Comparison of ENCODE assay signal across 13 mouse cellular contexts in the genomic region with DNA sequence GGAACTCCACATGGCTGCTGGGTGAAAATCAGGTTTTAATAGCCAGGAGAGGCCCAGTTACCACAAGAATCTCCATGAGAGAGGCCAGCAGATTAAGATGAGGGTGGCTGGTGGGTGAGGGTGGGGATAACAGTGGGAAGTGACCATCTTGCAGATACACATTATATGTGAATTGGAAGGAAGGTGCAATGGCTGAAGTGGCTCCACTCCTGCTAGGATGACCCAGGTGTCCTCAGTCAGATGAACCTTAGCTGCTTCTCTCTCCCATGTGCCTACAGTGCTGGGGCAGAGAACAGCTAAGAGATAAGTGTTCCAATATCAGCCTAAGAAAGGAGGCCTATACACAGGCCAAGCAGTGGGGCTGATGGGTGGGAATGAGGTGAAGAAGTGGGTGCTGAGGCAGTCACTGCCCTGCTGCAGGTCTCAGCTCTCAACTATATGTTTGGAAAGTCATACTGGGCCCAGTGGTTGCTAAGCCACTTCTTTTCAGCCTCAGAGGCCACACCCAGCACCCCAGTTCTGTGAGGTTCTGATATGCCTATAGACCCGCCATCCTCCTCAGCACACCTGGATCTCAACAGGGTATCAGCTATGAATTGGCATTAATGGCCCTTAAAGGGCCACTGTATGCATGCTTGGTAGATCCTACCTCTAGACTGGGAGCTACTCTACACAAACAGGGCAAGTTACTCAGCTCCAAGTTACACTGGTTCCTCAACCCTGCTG. TPM values are rescaled to one million over a fixed set of nuclear protein-coding genes. Genes with fewer than 3 reads are reported as not detected.
DNase-seq lines count a peak whose midpoint lies in the region; ATAC-seq and TF ChIP-seq lines count a peak whose summit lies in the region.
"Had no signal": no experiment of that assay in that cellular context is flagged by ENCODE, and none has a peak within 500 bp of the region (broad histone marks: within the 10 kb centered on the region; RNA-seq: fewer than 3 reads in every experiment).

No protein-coding gene starts in this region.

- intact Hi-C loops in left cerebral cortex, postnatal 10 days (cut with DNase I): no loop called here

- no peaks in the 10 kb centered on the region for H3K9me3 ChIP-seq in stomach, embryonic 14.5 days (ENCODE audit: control insufficient read depth, low read depth, low read length)
- H3K9me3 ChIP-seq in stomach, postnatal 0 days (ENCODE audit: control insufficient read depth, low read length): no peaks in the 10 kb centered on the region
- no peaks in the 10 kb centered on the region for H3K9me3 ChIP-seq in liver, embryonic 16.5 days (replicated peaks; ENCODE audit: control insufficient read depth, low read length)
- H3K9me3 ChIP-seq: limb, embryonic 12.5 days had no signal

- 91% methylated on average over 1 of the region's 1 CpGs for WGBS in cerebellum, adult 2 months
- 100% methylated on average over 1 of the region's 1 CpGs for WGBS in stomach, embryonic 14.5 days
- 79% methylated on average over 1 of the region's 1 CpGs for WGBS in stomach, postnatal 0 days
- WGBS in liver, embryonic 16.5 days (ENCODE audit: insufficient replicate concordance): 17% methylated on average over 1 of the region's 1 CpGs

- H3K4me2 ChIP-seq in stomach, embryonic 14.5 days (replicated peaks; ENCODE audit: low read depth, low read length): no peak overlapping the region
- no peak overlapping the region for H3K4me2 ChIP-seq in stomach, postnatal 0 days (replicated peaks; ENCODE audit: low read depth)
- peak overlapping the region; percentile 78 for H3K4me2 ChIP-seq in liver, embryonic 16.5 days (ENCODE audit: low read depth, low read length)
- H3K4me2 ChIP-seq: limb, embryonic 12.5 days had no signal

- H3K27me3 ChIP-seq in cerebellum, adult 2 months (ENCODE audit: control insufficient read depth, insufficient read depth, low read length): no peaks in the 10 kb centered on the region
- no peaks in the 10 kb centered on the region for H3K27me3 ChIP-seq in stomach, embryonic 14.5 days (ENCODE audit: control insufficient read depth, insufficient read depth, low read length)
- no peaks in the 10 kb centered on the region for H3K27me3 ChIP-seq in stomach, postnatal 0 days (ENCODE audit: control insufficient read depth, insufficient read depth, low read length)
- no peaks in the 10 kb centered on the region for H3K27me3 ChIP-seq in liver, embryonic 16.5 days (ENCODE audit: control insufficient read depth, insufficient read depth, low read depth, low read length)
- H3K27me3 ChIP-seq: limb, embryonic 12.5 days had no signal

- no peak for TF ChIP-seq CTCF in cerebellum, adult 2 months (IDR thresholded peaks at IDR 0.05; ENCODE audit: borderline replicate concordance, insufficient read depth, low read depth, low read length)
- no peak for TF ChIP-seq CTCF in stomach, postnatal 0 days (IDR thresholded peaks at IDR 0.05; ENCODE audit: low read depth)

- no peak for DNase-seq in cerebellum, adult 2 months
- DNase-seq in cerebellum, postnatal 10 days: no peak
- no peak for DNase-seq in stomach, postnatal 0 days (ENCODE audit: low spot score)
- no peak for DNase-seq in left cerebral cortex, postnatal 10 days (ENCODE audit: extremely low spot score in 1 of 2, low spot score in 2 of 2)
- no peak for DNase-seq in frontal cortex, adult 2 months (ENCODE audit: extremely low spot score in 1 of 2, low spot score in 1 of 2)
- DNase-seq in thymus, postnatal 0 days (ENCODE audit: low spot score): no peak
- DNase-seq: adrenal gland, postnatal 14 days; cerebellum, adult 8-10 months; layer of hippocampus, adult 9-11 months had no signal

- H3K4me3 ChIP-seq in cerebellum, adult 2 months (replicated peaks; ENCODE audit: insufficient read depth, low read depth, low read length): no peak overlapping the region
- H3K4me3 ChIP-seq in stomach, embryonic 14.5 days (ENCODE audit: low read depth, low read length): no peak overlapping the region
- H3K4me3 ChIP-seq in stomach, postnatal 0 days (ENCODE audit: low read depth, low read length): no peak overlapping the region
- H3K4me3 ChIP-seq in liver, embryonic 16.5 days (ENCODE audit: low read depth, low read length): peak overlapping the region; percentile 29
- H3K4me3 ChIP-seq: limb, embryonic 12.5 days had no signal

- H3K36me3 ChIP-seq in stomach, embryonic 14.5 days (ENCODE audit: control insufficient read depth, insufficient read depth, low read length): peaks cover 7% of the 10 kb centered on the region; the same call in 1 of the 2 replicates
- H3K36me3 ChIP-seq in stomach, postnatal 0 days (ENCODE audit: control insufficient read depth, insufficient read depth, low read length): peaks cover 6% of the 10 kb centered on the region; the same call in 1 of the 2 replicates
- H3K36me3 ChIP-seq in liver, embryonic 16.5 days (ENCODE audit: control insufficient read depth, insufficient read depth): no peaks in the 10 kb centered on the region; the same call in 1 of the 2 replicates

- ATAC-seq in stomach, embryonic 14.5 days (ENCODE audit: insufficient number of reproducible peaks, insufficient read depth, low FRiP score, low read depth): peak; percentile 62; the same call in 1 of the 2 replicates
- ATAC-seq in stomach, postnatal 0 days (ENCODE audit: low FRiP score, low TSS enrichment): no peak
- peak; percentile 89 for ATAC-seq in liver, embryonic 16.5 days (ENCODE audit: low read depth)
- ATAC-seq: forebrain, embryonic 14.5 days had no signal

- H3K27ac ChIP-seq in cerebellum, adult 2 months (ENCODE audit: insufficient read depth, low read length): 0 out of 2 replicates have a peak overlapping the region, but pooled peaks have one; percentile 6
- H3K27ac ChIP-seq in stomach, embryonic 14.5 days (ENCODE audit: low read length): no peak overlapping the region
- H3K27ac ChIP-seq in stomach, postnatal 0 days (replicated peaks): no peak overlapping the region
- peak overlapping the region; percentile 98 for H3K27ac ChIP-seq in liver, embryonic 16.5 days (ENCODE audit: low read length)
- H3K27ac ChIP-seq: limb, embryonic 12.5 days had no signal

- no peak for TF ChIP-seq POLR2A in cerebellum, adult 2 months (IDR thresholded peaks at IDR 0.05; ENCODE audit: borderline replicate concordance, insufficient read depth, low read length)

- H3K4me1 ChIP-seq in cerebellum, adult 2 months (ENCODE audit: control insufficient read depth, insufficient read depth, low read length): peaks cover 90% of the 10 kb centered on the region
- peaks cover 16% of the 10 kb centered on the region for H3K4me1 ChIP-seq in stomach, embryonic 14.5 days (ENCODE audit: control insufficient read depth, insufficient read depth, low read length)
- peaks cover 17% of the 10 kb centered on the region for H3K4me1 ChIP-seq in stomach, postnatal 0 days (replicated peaks; ENCODE audit: control insufficient read depth, insufficient read depth)
- H3K4me1 ChIP-seq in liver, embryonic 16.5 days (ENCODE audit: control insufficient read depth, low read depth, low read length): peaks cover 63% of the 10 kb centered on the region

- no peak for TF ChIP-seq EP300 in stomach, postnatal 0 days (optimal IDR thresholded peaks at IDR 0.05)

- no peak overlapping the region for H3K9ac ChIP-seq in stomach, embryonic 14.5 days (replicated peaks; ENCODE audit: low read depth, low read length)
- H3K9ac ChIP-seq in stomach, postnatal 0 days (ENCODE audit: low read length): no peak overlapping the region
- H3K9ac ChIP-seq in liver, embryonic 16.5 days (ENCODE audit: low read depth, low read length): peak overlapping the region; percentile 78
- H3K9ac ChIP-seq: limb, embryonic 12.5 days had no signal

RNA-seq across cellular contexts. Expression of a gene that starts 35.8 kb away (rescaled TPM):
- 37.3 and 37.8 TPM in 2 replicates for polyA plus RNA-seq in cerebellum, adult 2 months (2012; rRNA removed)
- 16.4 and 17.2 TPM in 2 replicates for polyA plus RNA-seq in stomach, embryonic 14.5 days (2014; fragmentation: Nextera tagmentation; extraction: Ambion mirVana)
- 8.4 and 8.5 TPM in 2 replicates for polyA plus RNA-seq in stomach, postnatal 0 days (2015; fragmentation: Nextera tagmentation; extraction: Ambion mirVana)
- 25.1 and 29.4 TPM in 2 replicates for polyA plus RNA-seq in liver, embryonic 16.5 days (2015; fragmentation: Nextera tagmentation; extraction: Ambion mirVana)
- total RNA-seq in left cerebral cortex, postnatal 10 days (2021): 10 to 100 TPM; 13.9 to 14.5 TPM
- polyA plus RNA-seq in frontal cortex, adult 2 months (2012; rRNA removed): 14.7 and 18.2 TPM in 2 replicates
- polyA plus RNA-seq in thymus, postnatal 0 days (2015; fragmentation: Nextera tagmentation; extraction: Ambion mirVana): 30.5 and 37.7 TPM in 2 replicates

Comparison
In these comparisons a context has a peak if more than half of its experiments do, and no peak if none do; other contexts are left out.
1. H3K27ac ChIP-seq: peak in cerebellum, adult 2 months (single experiment) and liver, embryonic 16.5 days (single experiment); none in stomach, embryonic 14.5 days (single experiment) and stomach, postnatal 0 days (single experiment).